Mouse (Mus musculus) olfactory bulb, adult 2 months (tissue): ENCODE measurements around the gene Usp12.

Source experiments
- CTCF ChIP-seq: fragments of 200-500 bp; IDR thresholded peaks from 2 replicates; pipeline ENCODE4 v1.5.1; 2012; ENCODE audit warnings: low read depth, mild to moderate bottlenecking, low read length, moderate library complexity; ENCODE audit not compliant: insufficient read depth
- POLR2A ChIP-seq: fragments of 200-500 bp; IDR thresholded peaks from 2 replicates; pipeline ENCODE4 v1.6.1; 2012; ENCODE audit warnings: mild to moderate bottlenecking, low read depth, low read length, moderate library complexity; ENCODE audit not compliant: insufficient read depth

GRCm38 (mm10) chr5:146776988-146777639 is 17.7 kb downstream of the Usp12 start:
- TF ChIP-seq CTCF: no peak
- TF ChIP-seq POLR2A: no peak
